Mouse (Mus musculus) kidney, adult 2 months (tissue): ENCODE measurements at regions not wholly inside any gene's neighbourhood (a gene's known extent, or its start where the extent isn't known, plus 50 kb on each side); places are given as distances from the start of the nearest gene placed in this dataset.

Source experiments
- CTCF ChIP-seq: fragments of 200-500 bp; conservative IDR thresholded peaks from 2 replicates; pipeline ENCODE4 v1.5.1; 2011; ENCODE audit warnings: low read depth, mild to moderate bottlenecking, control low read depth, low read length, moderate library complexity, mixed read lengths; ENCODE audit not compliant: insufficient read depth, insufficient read length
- POLR2A ChIP-seq: fragments of 200-500 bp; IDR thresholded peaks from one replicate; pipeline ENCODE4 v1.6.1; 2011; ENCODE audit warnings: low read depth, low read length, control low read depth

DNA sequence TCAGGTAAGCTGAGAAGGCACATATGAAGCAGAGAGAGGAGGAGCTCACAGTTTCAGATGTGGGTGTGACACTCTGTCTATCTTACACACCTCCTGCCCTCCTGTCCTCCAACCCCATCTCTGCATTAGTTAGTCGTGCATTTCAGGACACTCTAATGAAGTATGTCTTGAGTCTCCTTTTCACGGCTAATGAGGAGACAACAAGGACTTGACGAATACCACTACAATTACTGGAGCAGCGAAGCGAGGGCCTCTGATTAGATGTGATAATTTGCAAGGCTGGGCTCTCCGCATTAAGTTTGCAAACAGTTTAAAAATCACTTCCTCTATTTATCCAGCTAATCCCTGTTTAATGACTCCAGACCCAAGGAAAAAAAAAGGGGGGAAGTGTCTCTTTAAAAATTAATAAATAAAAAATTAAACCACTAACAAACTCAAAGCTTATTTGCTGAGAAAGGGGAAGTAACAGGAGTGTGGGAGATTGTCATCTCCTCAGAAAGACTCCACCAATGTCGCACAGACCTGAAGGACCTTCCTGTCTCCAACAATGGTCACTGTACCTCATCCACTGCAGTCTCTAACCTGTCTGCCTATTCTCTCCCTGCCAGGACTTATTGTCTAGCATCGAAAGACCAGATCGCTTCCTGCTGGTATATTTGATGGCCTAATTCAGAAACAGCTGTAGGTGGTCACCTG lies 157.5 kb upstream of the Zmiz1 start:
- TF ChIP-seq CTCF (no peak), POLR2A (no peak)
